ENCODE assay signal across 24 mouse cellular contexts in genomic region chr1:90246035-90246434, GRCm38 (mm10). TPM values are rescaled to one million over a fixed set of nuclear protein-coding genes. Genes with fewer than 3 reads are reported as not detected.
A peak's percentile ranks its signal among the peaks of the same experiment; 100 is the strongest.
DNase-seq lines count a peak whose midpoint lies in the region; ATAC-seq and TF ChIP-seq lines count a peak whose summit lies in the region.
"Had no signal": no experiment of that assay in that cellular context is flagged by ENCODE, and none has a peak within 500 bp of the region (broad histone marks: within the 10 kb centered on the region; RNA-seq: fewer than 3 reads in every experiment).

No protein-coding gene starts in this region.

- DNase-seq in heart, adult 2 months = no peak
- DNase-seq in heart, adult 8-10 months (ENCODE audit: low spot score) = no peak
- no peak for DNase-seq in embryonic facial prominence, embryonic 10.5 days (ENCODE audit: low spot score)
- DNase-seq in thymus, postnatal 10 days (ENCODE audit: low spot score in 2 of 2) = no peak
- DNase-seq: adrenal gland, adult 8-10 months; cerebellum, adult 9-11 months; gastrocnemius, postnatal 36 days; layer of hippocampus, postnatal 36 days; lung, adult 18-20 months; lung, postnatal 14 days; right cerebral cortex, adult 18-20 months; thymus, postnatal 14 days had no signal

- H3K27ac ChIP-seq in heart, adult 2 months = peak overlapping the region; percentile 12; the same call in 1 of the 2 replicates
- no peak overlapping the region for H3K27ac ChIP-seq in hindbrain, embryonic 16.5 days (ENCODE audit: low read depth, low read length)
- no peak overlapping the region for H3K27ac ChIP-seq in hindbrain, embryonic 13.5 days
- H3K27ac ChIP-seq in embryonic facial prominence, embryonic 10.5 days (replicated peaks) = peak overlapping the region; percentile 2; the same call in 1 of the 2 replicates
- peak overlapping the region; percentile 93 for H3K27ac ChIP-seq in liver, embryonic 15.5 days (replicated peaks)
- H3K27ac ChIP-seq: embryonic facial prominence, embryonic 13.5 days; hindbrain, embryonic 15.5 days; neural tube, embryonic 13.5 days; stomach, postnatal 0 days had no signal

- no peaks in the 10 kb centered on the region for H3K4me1 ChIP-seq in heart, adult 2 months (ENCODE audit: control insufficient read depth, insufficient read depth, low read length)
- no peaks in the 10 kb centered on the region; the same call in 1 of the 2 replicates for H3K4me1 ChIP-seq in hindbrain, embryonic 16.5 days (ENCODE audit: control insufficient read depth, insufficient read depth, low read depth, low read length)
- peaks cover 22% of the 10 kb centered on the region for H3K4me1 ChIP-seq in hindbrain, embryonic 13.5 days (replicated peaks)
- H3K4me1 ChIP-seq in embryonic facial prominence, embryonic 10.5 days = peaks cover 37% of the 10 kb centered on the region
- H3K4me1 ChIP-seq in liver, embryonic 15.5 days (replicated peaks) = peaks cover 92% of the 10 kb centered on the region

- H3K79me2 ChIP-seq in heart, adult 2 months (replicated peaks; ENCODE audit: control insufficient read depth, insufficient read depth, low read length) = no peaks in the 10 kb centered on the region

- H3K9ac ChIP-seq in heart, adult 2 months (ENCODE audit: low read depth, low read length) = no peak overlapping the region
- no peak overlapping the region for H3K9ac ChIP-seq in hindbrain, embryonic 16.5 days (ENCODE audit: low read depth, low read length)
- no peak overlapping the region for H3K9ac ChIP-seq in hindbrain, embryonic 13.5 days
- H3K9ac ChIP-seq in liver, embryonic 15.5 days = peak overlapping the region; percentile 52
- H3K9ac ChIP-seq: embryonic facial prominence, embryonic 13.5 days; hindbrain, embryonic 15.5 days; neural tube, embryonic 13.5 days had no signal

- 85% methylated on average over 8 of the region's 8 CpGs for WGBS in heart, adult 2 months
- WGBS in hindbrain, embryonic 16.5 days = 25% methylated on average over 8 of the region's 8 CpGs
- 23% methylated on average over 8 of the region's 8 CpGs for WGBS in hindbrain, embryonic 13.5 days
- WGBS in embryonic facial prominence, embryonic 10.5 days = 62% methylated on average over 8 of the region's 8 CpGs
- 62% methylated on average over 8 of the region's 8 CpGs for WGBS in liver, embryonic 15.5 days (ENCODE audit: insufficient replicate concordance)

- intact Hi-C loops in heart, adult 2 months (cut with DNase I) = loop anchor here (5.0 kb wide), 1 partner anchor 341 kb away; no protein-coding TSS in a partner anchor

- TF ChIP-seq EP300 in heart, adult 2 months (IDR thresholded peaks at IDR 0.05; ENCODE audit: insufficient read depth, low read depth, low read length) = no peak

- TF ChIP-seq POLR2A in heart, adult 2 months (IDR thresholded peaks at IDR 0.05; ENCODE audit: insufficient read depth, low read depth, low read length) = no peak

- H3K27me3 ChIP-seq in heart, adult 2 months (ENCODE audit: control insufficient read depth, insufficient read depth, low read length) = no peaks in the 10 kb centered on the region
- H3K27me3 ChIP-seq in hindbrain, embryonic 16.5 days (replicated peaks; ENCODE audit: control insufficient read depth, insufficient read depth, low read length) = no peaks in the 10 kb centered on the region
- peaks cover 4% of the 10 kb centered on the region; the same call in 1 of the 2 replicates for H3K27me3 ChIP-seq in hindbrain, embryonic 13.5 days
- H3K27me3 ChIP-seq in embryonic facial prominence, embryonic 10.5 days (replicated peaks; ENCODE audit: low read depth, poor library complexity, severe bottlenecking) = peaks cover 4% of the 10 kb centered on the region; the same call in 1 of the 2 replicates
- 0 out of 2 replicates have a peak, but pooled peaks cover 10% of the 10 kb centered on the region for H3K27me3 ChIP-seq in liver, embryonic 15.5 days
- H3K27me3 ChIP-seq: embryonic facial prominence, embryonic 13.5 days; hindbrain, embryonic 15.5 days; neural tube, embryonic 13.5 days; Patski had no signal

- TF ChIP-seq CTCF in heart, adult 2 months (IDR thresholded peaks at IDR 0.05) = no peak

- no peak overlapping the region for H3K4me2 ChIP-seq in hindbrain, embryonic 16.5 days (ENCODE audit: low read length)
- H3K4me2 ChIP-seq in hindbrain, embryonic 13.5 days = no peak overlapping the region
- peak overlapping the region; percentile 58; the same call in 1 of the 2 replicates for H3K4me2 ChIP-seq in liver, embryonic 15.5 days
- H3K4me2 ChIP-seq: embryonic facial prominence, embryonic 13.5 days; hindbrain, embryonic 15.5 days; neural tube, embryonic 13.5 days had no signal

- ATAC-seq in hindbrain, embryonic 16.5 days = peak; percentile 9; the same call in 1 of the 2 replicates
- no peak for ATAC-seq in hindbrain, embryonic 13.5 days (ENCODE audit: low FRiP score)
- no peak for ATAC-seq in liver, embryonic 15.5 days (ENCODE audit: insufficient read depth)
- ATAC-seq: CD4-positive, CD25-positive, alpha-beta regulatory T cell, adult 4 months; forebrain, embryonic 16.5 days; intestine, postnatal 0 days; Patski had no signal

- H3K9me3 ChIP-seq in hindbrain, embryonic 16.5 days (ENCODE audit: control insufficient read depth, low read length) = no peaks in the 10 kb centered on the region
- H3K9me3 ChIP-seq in hindbrain, embryonic 13.5 days = no peaks in the 10 kb centered on the region
- no peaks in the 10 kb centered on the region for H3K9me3 ChIP-seq in embryonic facial prominence, embryonic 10.5 days
- no peaks in the 10 kb centered on the region for H3K9me3 ChIP-seq in liver, embryonic 15.5 days (replicated peaks)
- H3K9me3 ChIP-seq: embryonic facial prominence, embryonic 13.5 days; hindbrain, embryonic 15.5 days; neural tube, embryonic 13.5 days had no signal

- H3K36me3 ChIP-seq in heart, adult 2 months (ENCODE audit: control insufficient read depth, insufficient read depth, low read length) = no peaks in the 10 kb centered on the region
- H3K36me3 ChIP-seq in hindbrain, embryonic 16.5 days (ENCODE audit: control insufficient read depth, insufficient read depth, low read length) = no peaks in the 10 kb centered on the region
- H3K36me3 ChIP-seq in hindbrain, embryonic 13.5 days = no peaks in the 10 kb centered on the region
- no peaks in the 10 kb centered on the region for H3K36me3 ChIP-seq in embryonic facial prominence, embryonic 10.5 days (replicated peaks)
- no peaks in the 10 kb centered on the region for H3K36me3 ChIP-seq in liver, embryonic 15.5 days (replicated peaks)
- H3K36me3 ChIP-seq: embryonic facial prominence, embryonic 13.5 days; hindbrain, embryonic 15.5 days; neural tube, embryonic 13.5 days had no signal

- H3K4me3 ChIP-seq in heart, adult 2 months = no peak overlapping the region
- H3K4me3 ChIP-seq in hindbrain, embryonic 16.5 days (ENCODE audit: low read length) = no peak overlapping the region
- no peak overlapping the region for H3K4me3 ChIP-seq in hindbrain, embryonic 13.5 days
- no peak overlapping the region for H3K4me3 ChIP-seq in embryonic facial prominence, embryonic 10.5 days
- no peak overlapping the region for H3K4me3 ChIP-seq in liver, embryonic 15.5 days (replicated peaks)
- H3K4me3 ChIP-seq: embryonic facial prominence, embryonic 13.5 days; hindbrain, embryonic 15.5 days; neural tube, embryonic 13.5 days had no signal

RNA-seq across cellular contexts. Expression of gene Ackr3, which starts 42.3 kb away (rescaled TPM):
- total RNA-seq in heart, adult 2 months (2021) = 10 to 100 TPM; 56.5 to 58.0 TPM
- 186 and 351 TPM in 2 replicates for polyA plus RNA-seq in heart, adult 2 months (2012; rRNA removed)
- total RNA-seq in heart, adult 8-10 months (2022) = 10 to 100 TPM; 46.3 to 71.9 (median 54.9) TPM
- polyA plus RNA-seq in hindbrain, embryonic 16.5 days (2015; fragmentation: Nextera tagmentation; extraction: Ambion mirVana) = 10.8 and 11.5 TPM in 2 replicates
- 13.1 and 13.9 TPM in 2 replicates for polyA plus RNA-seq in hindbrain, embryonic 13.5 days (2015; fragmentation: Nextera tagmentation; extraction: Ambion mirVana)
- polyA plus RNA-seq in embryonic facial prominence, embryonic 10.5 days (2016; fragmentation: Nextera tagmentation; extraction: Ambion mirVana) = 20.0 and 22.4 TPM in 2 replicates
- polyA plus RNA-seq in liver, embryonic 15.5 days (2015; fragmentation: Nextera tagmentation; extraction: Ambion mirVana) = 1.5 and 1.7 TPM in 2 replicates
- total RNA-seq: megakaryocyte, adult 5-6 weeks had no signal
- polyA plus RNA-seq: CD4-positive, CD25-positive, alpha-beta regulatory T cell, adult 4 months had no signal

Comparison
In these comparisons a context has a peak if more than half of its experiments do, and no peak if none do; other contexts are left out.
1. H3K27ac ChIP-seq: peak in heart, adult 2 months (single experiment), embryonic facial prominence, embryonic 10.5 days (single experiment) and liver, embryonic 15.5 days (single experiment); none in hindbrain, embryonic 16.5 days (single experiment) and hindbrain, embryonic 13.5 days (single experiment).